Mouse (Mus musculus) C2C12 (cell line): ENCODE results near the gene Prm3. TPM values are rescaled to one million over a fixed set of nuclear protein-coding genes. Genes with fewer than 3 reads are reported as not detected.

Experiments used
- H3K27me3 ChIP-seq: one replicate; pipeline ENCODE4 v1.6.1; 2011; ENCODE audit not compliant: control insufficient read depth, insufficient read depth, insufficient read length
- H3K36me3 ChIP-seq: one replicate; pipeline ENCODE4 v1.6.1; 2011; ENCODE audit not compliant: control insufficient read depth, insufficient read depth
- H3K4me3 ChIP-seq: one replicate; pipeline ENCODE4 v1.5.1; 2011; ENCODE audit warnings: mild to moderate bottlenecking, control low read depth; ENCODE audit not compliant: poor library complexity, insufficient read depth, severe bottlenecking
- H3K79me2 ChIP-seq: one replicate; pipeline ENCODE4 v1.6.1; 2011; ENCODE audit not compliant: control insufficient read depth, insufficient read depth
- H3K79me3 ChIP-seq: one replicate; pipeline ENCODE4 v1.6.1; 2011; ENCODE audit warnings: low read depth, control low read depth
- H3ac ChIP-seq: one replicate; pipeline ENCODE3; 2011; ENCODE audit warnings: low read depth; ENCODE audit not compliant: control insufficient read depth, insufficient read length
- CEBPB ChIP-seq: IDR thresholded peaks from one replicate; pipeline ENCODE4 v1.6.1; 2011; ENCODE audit warnings: low read depth, mild to moderate bottlenecking, control low read depth, moderate library complexity
- CTCF ChIP-seq: IDR thresholded peaks from one replicate; pipeline ENCODE4 v1.5.1; 2011; ENCODE audit not compliant: control insufficient read depth, insufficient read depth, insufficient read length
- FOSL1 ChIP-seq: IDR thresholded peaks from one replicate; pipeline ENCODE4 v1.8.0; 2011; ENCODE audit warnings: mild to moderate bottlenecking, low read length; ENCODE audit not compliant: poor library complexity, insufficient read depth, severe bottlenecking
- MAX ChIP-seq: IDR thresholded peaks from one replicate; pipeline ENCODE4 v1.6.1; 2011; ENCODE audit warnings: mild to moderate bottlenecking, control low read depth
- MYOD1 ChIP-seq: IDR thresholded peaks from one replicate; pipeline ENCODE4 v1.6.1; 2011; ENCODE audit warnings: low read depth; ENCODE audit not compliant: control insufficient read depth, insufficient read length
- MYOG ChIP-seq: IDR thresholded peaks from one replicate; pipeline ENCODE4 v1.6.1; 2011; ENCODE audit not compliant: control insufficient read depth, insufficient read length; ENCODE audit errors: extremely low read depth
- USF1 ChIP-seq: IDR thresholded peaks from one replicate; pipeline ENCODE4 v1.6.1; 2011; ENCODE audit warnings: low read depth, mild to moderate bottlenecking, control low read depth, moderate library complexity
- long read RNA-seq, 2 experiments: library from polyadenylated mRNA; unstranded; transcript quantifications; one replicate each; pipeline ENCODE4 v2.0.0; 2019 to 2020
- polyA plus RNA-seq: library from polyadenylated mRNA; unstranded; fragments of >200 nt; fragmentation: generic; extraction: Trizol; gene quantifications from one replicate; pipeline ENCODE4 v1.2.1, GENCODE M21; 2012; ENCODE audit warnings: missing spikeins

Prm3 gene
- polyA plus RNA-seq, result not detected
- long read RNA-seq, experiment 1, result 0 reads
- long read RNA-seq, experiment 2, result 0 reads

DNA sequence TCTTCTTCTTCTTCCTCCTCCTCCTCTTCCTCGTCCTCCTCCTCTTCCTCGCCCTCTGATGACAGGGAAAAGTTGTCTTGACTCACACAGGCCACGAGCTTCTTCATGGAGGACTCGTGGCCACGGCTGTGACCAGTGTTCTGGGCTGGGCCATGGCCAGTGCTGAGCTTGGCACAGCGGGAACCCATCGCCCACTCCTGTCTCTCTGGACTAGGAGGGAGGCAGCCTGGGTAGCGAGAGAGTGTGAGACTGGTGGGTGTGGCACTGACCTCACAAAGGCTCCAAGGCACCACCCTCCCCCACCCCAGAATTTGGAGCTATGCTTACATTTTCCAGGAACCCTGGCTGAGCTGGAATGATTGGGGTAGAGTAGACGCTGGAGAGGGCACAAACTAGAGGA lies at the start of gene Prm3:
TSS of gene Prm3 (minus strand) at position 213 of the 400 bp plus-strand sequence.
- no peak within 1 kb of the TSS for H3ac ChIP-seq
- H3K27me3 ChIP-seq, result no peaks in the 10 kb centered on the region
- TF ChIP-seq FOSL1 (no peak), MYOG (no peak), CEBPB (no peak)
- no peak within 1 kb of the TSS for H3K4me3 ChIP-seq
- no peaks in the 10 kb centered on the region for H3K79me2 ChIP-seq
- no peaks in the 10 kb centered on the region for H3K36me3 ChIP-seq
- no peaks in the 10 kb centered on the region for H3K79me3 ChIP-seq

DNA sequence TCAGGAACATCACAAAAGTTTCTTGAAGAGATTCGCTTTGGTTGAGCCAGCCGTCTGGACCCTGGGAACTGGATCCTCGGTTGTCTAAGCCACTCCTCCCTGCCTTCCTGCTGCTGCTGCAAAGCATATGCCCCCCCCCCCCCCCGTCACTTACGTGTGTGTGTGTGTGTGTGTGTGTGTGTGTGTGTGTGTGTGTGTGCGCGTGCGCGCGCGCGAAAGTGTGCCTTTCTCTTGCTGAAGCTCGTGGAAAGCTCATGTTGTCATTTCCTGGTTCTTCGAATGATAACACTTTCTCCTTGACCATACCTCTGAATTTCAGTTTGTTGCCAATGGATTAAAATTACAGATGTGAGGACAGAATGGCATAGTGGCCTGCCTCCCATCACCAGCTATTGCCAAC lies 49.3 kb upstream of the Prm3 start:
- Histone ChIP-seq H3K79me3 (no peaks in the 10 kb centered on the region), H3ac (no peak overlapping the region), H3K79me2 (no peaks in the 10 kb centered on the region), H3K36me3 (no peaks in the 10 kb centered on the region), H3K27me3 (no peaks in the 10 kb centered on the region), H3K4me3 (no peak overlapping the region)
- TF ChIP-seq MAX (no peak), FOSL1 (no peak), MYOD1 (no peak), CTCF (no peak), MYOG (no peak), CEBPB (no peak), USF1 (no peak)

DNA sequence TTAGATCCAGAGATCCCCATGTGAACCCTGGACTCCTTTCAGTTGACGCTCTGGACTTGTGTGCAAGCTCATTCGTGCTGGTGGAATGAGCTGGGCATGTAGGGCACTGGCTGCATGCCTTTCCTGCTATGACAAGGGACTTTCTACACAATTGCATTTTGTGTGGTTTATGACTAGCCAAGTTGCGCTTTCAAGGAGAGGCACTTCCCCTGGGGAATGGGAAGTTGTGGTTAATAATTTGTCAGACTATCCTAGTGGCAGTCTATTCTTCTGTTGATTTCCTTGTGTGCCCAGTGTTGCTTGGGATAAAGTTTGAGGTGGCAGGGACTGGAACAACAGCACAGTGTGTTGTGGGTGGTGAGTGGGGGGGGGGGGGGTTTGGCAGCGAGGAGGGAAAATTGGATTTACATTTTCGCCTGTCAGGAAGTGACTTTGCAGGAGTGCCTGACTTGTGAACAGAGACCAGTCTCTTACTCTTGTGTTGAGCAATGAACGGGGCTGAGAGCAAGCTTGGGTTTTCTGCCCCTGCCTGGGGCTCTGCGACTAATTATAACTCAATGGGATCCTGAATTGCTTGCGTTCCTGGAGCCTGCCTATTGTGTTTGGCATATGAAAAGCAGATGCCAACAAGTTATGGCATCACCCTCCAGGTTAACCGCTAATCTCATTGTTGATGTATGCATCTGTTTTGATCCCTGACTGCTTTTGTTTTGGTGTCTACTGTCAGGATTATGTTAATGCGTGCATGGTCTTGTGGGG lies 48.0 kb upstream of the Prm3 start:
- H3ac ChIP-seq, result no peak overlapping the region
- H3K4me3 ChIP-seq, result no peak overlapping the region
- H3K36me3 ChIP-seq, result no peaks in the 10 kb centered on the region
- TF ChIP-seq FOSL1 (no peak), MYOG (no peak), CEBPB (peak; percentile 70), MAX (peak; percentile 72), CTCF (no peak), MYOD1 (no peak), USF1 (no peak)
- no peaks in the 10 kb centered on the region for H3K79me3 ChIP-seq
- H3K27me3 ChIP-seq, result no peaks in the 10 kb centered on the region
- no peaks in the 10 kb centered on the region for H3K79me2 ChIP-seq

DNA sequence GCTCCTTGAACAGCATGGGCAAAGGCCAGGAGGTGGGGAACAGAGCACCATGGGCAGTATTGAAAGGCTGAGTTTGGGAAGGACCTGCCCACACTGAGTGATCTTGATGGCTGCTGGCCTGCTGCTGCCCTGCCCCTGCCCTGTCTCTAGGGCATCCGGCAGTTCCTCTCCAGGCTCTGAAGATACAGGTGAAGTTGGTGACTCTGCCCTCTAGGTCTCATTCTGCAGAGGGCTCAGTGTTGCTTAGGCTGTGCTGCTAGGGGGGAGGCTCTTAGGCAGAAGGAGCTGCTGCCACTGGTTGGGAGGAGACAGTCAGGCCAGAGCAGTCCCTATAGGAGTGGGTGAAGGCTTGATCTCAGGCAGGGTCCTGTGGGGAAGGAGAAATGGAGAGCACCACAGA lies 47.2 kb upstream of the Prm3 start:
- no peak for TF ChIP-seq MYOG
- no peak for TF ChIP-seq MAX
- no peak for TF ChIP-seq USF1
- TF ChIP-seq FOSL1, result no peak
- TF ChIP-seq CTCF, result no peak
- no peak for TF ChIP-seq MYOD1
- no peak for TF ChIP-seq CEBPB
- H3K4me3 ChIP-seq, result no peak overlapping the region

DNA sequence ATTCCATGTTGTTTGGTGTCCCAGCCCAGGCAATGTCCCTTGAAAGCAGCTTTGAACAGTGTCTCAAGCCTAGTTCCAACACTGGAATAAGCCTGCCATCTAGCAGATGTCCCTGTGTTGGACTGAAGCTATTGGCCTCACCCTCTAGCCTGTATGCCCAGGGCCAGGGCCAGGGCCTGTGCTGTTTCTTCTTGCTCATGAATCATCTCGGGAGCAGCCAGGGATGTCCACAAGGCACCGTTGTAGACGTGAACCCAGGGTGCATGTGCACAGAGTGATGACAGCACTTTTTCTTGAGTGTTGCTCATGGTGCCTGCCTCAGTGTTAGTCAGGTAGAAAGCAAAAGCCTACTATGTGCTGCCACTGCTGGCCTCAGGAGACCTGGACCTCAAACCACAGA lies 46.5 kb upstream of the Prm3 start:
- H3K36me3 ChIP-seq, result no peaks in the 10 kb centered on the region
- no peak for TF ChIP-seq MYOD1
- TF ChIP-seq MYOG, result no peak
- TF ChIP-seq FOSL1, result no peak
- no peak for TF ChIP-seq MAX
- TF ChIP-seq CEBPB, result no peak
- TF ChIP-seq CTCF, result no peak
- TF ChIP-seq USF1, result no peak
- H3K79me2 ChIP-seq, result no peaks in the 10 kb centered on the region
- no peaks in the 10 kb centered on the region for H3K79me3 ChIP-seq
- no peak overlapping the region for H3K4me3 ChIP-seq
- H3K27me3 ChIP-seq, result no peaks in the 10 kb centered on the region
- no peak overlapping the region for H3ac ChIP-seq

More for the DNA sequence above, 47.2 kb upstream of the Prm3 start:
- H3K27me3 ChIP-seq, result no peaks in the 10 kb centered on the region
- no peaks in the 10 kb centered on the region for H3K79me2 ChIP-seq
- no peaks in the 10 kb centered on the region for H3K36me3 ChIP-seq
- no peaks in the 10 kb centered on the region for H3K79me3 ChIP-seq
- no peak overlapping the region for H3ac ChIP-seq

DNA sequence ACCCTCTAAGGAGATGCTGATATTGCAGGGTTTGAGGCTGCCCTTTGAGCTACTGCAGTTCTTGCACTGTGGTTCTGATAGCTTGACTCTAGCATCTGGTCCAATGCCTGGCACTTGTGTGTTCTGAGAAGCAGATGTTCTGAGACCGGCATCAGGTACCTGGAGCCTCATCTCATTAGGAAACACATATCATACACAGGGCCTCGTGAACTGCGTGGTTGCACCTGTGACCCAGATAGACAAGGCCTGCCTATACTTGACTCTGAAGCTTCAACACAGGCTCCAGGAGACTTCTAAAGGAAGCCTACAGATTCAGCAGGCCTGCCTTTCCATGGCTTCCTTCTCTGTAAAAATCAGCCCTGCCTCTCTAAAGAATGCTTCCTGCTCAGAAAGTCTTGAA lies 45.7 kb upstream of the Prm3 start:
- no peak overlapping the region for H3ac ChIP-seq
- H3K36me3 ChIP-seq, result no peaks in the 10 kb centered on the region
- H3K27me3 ChIP-seq, result no peaks in the 10 kb centered on the region
- TF ChIP-seq FOSL1 (no peak), CTCF (no peak), MYOG (no peak), CEBPB (no peak), USF1 (no peak), MAX (no peak), MYOD1 (no peak)
- no peaks in the 10 kb centered on the region for H3K79me2 ChIP-seq
- H3K4me3 ChIP-seq, result no peak overlapping the region
- no peaks in the 10 kb centered on the region for H3K79me3 ChIP-seq
